Mouse (Mus musculus) liver, adult 2 months (tissue): ENCODE measurements at regions not wholly inside any gene's neighbourhood (a gene's known extent, or its start where the extent isn't known, plus 50 kb on each side); places are given as distances from the start of the nearest gene placed in this dataset.

Experiments used
- DNase-seq: peaks from one replicate; pipeline ENCODE4 v3.0.0-alpha.2; 2011; ENCODE audit warnings: low read depth, low spot score; ENCODE audit errors: extremely low read depth
- H3K27ac ChIP-seq: fragments of 200-500 bp; replicated peaks from 2 replicates; pipeline ENCODE4 v1.5.1; 2012; ENCODE audit warnings: low read depth, mild to moderate bottlenecking, control low read depth, inconsistent platforms, low read length; ENCODE audit not compliant: insufficient read depth
- H3K27me3 ChIP-seq: fragments of 200-500 bp; 2 replicates; pipeline ENCODE4 v1.6.1; 2012; ENCODE audit warnings: mild to moderate bottlenecking, moderate library complexity, low read length, inconsistent platforms; ENCODE audit not compliant: control insufficient read depth, insufficient read depth
- H3K36me3 ChIP-seq: fragments of 200-500 bp; 2 replicates; pipeline ENCODE4 v1.6.1; 2012; ENCODE audit warnings: low read length, inconsistent platforms; ENCODE audit not compliant: control insufficient read depth, insufficient read depth
- H3K4me1 ChIP-seq: fragments of 200-500 bp; 2 replicates; pipeline ENCODE4 v1.6.1; 2011; ENCODE audit warnings: low read length; ENCODE audit not compliant: control insufficient read depth, insufficient read depth
- H3K4me3 ChIP-seq: fragments of 200-500 bp; 2 replicates; pipeline ENCODE4 v1.5.1; 2011; ENCODE audit warnings: low read depth, mild to moderate bottlenecking, control low read depth, low read length, moderate library complexity; ENCODE audit not compliant: insufficient read depth
- H3K79me2 ChIP-seq: fragments of 200-500 bp; 2 replicates; pipeline ENCODE4 v1.6.1; 2012; ENCODE audit warnings: inconsistent platforms, mild to moderate bottlenecking, low read length, moderate library complexity; ENCODE audit not compliant: control insufficient read depth, insufficient read depth
- H3K9ac ChIP-seq: fragments of 200-500 bp; 2 replicates; pipeline ENCODE4 v1.6.1; 2012; ENCODE audit warnings: low read depth, mild to moderate bottlenecking, control low read depth, inconsistent platforms, low read length
- CTCF ChIP-seq: fragments of 200-500 bp; IDR thresholded peaks from 2 replicates; pipeline ENCODE4 v1.5.1; 2011; ENCODE audit warnings: low read depth, low read length, control low read depth
- POLR2A ChIP-seq: fragments of 200-500 bp; IDR thresholded peaks from 2 replicates; pipeline ENCODE4 v1.6.1; 2011; ENCODE audit warnings: low read length, control low read depth; ENCODE audit not compliant: insufficient read depth; ENCODE audit errors: extremely low read depth
- whole genome bisulfite sequencing: fragments of 180-500 bp; shearing (Covaris S2); methylation state at CpG from one replicate; pipeline ENCODE4 v1.1.7; 2018; 5-methylcytosine and 5-hydroxymethylcytosine counted together

DNA sequence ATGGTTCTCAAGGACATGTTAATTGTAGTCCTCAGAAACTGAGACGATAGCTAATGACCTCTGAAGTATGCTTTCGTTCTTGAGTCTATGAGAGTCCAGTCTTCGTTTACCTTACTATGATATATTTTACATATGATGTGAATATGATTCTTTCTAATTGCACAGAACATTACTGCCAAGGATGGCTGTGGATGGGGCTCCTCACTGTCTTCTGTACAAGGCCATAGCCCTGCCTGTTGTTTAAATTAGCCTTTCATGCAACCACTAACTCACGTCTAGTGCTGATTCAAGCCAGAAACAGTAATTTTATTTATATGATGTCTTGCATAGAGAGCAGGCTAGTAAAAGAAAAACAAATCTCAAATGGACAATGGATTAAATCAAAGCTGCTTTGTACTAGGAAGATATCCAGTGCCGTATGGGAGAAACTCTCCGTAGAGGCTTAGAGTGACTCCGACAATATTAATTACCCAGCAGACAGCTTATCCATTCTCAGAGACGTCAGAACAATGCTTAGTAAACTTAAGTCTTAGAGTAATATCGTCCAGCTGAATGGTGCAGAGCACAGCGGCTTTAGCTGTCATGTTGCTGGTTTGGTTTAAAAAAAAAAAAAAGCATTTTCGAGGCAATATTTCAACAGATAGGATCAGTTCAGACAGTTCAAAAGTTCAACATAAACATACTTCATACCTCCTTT, 554.3 kb downstream of the Tmtc2 start:
- no peak overlapping the region for H3K27ac ChIP-seq
- TF ChIP-seq CTCF (no peak), POLR2A (no peak)
- 80% methylated on average over 11 of the region's 11 CpGs for WGBS
- H3K4me1 ChIP-seq: no peaks in the 10 kb centered on the region
- H3K4me3 ChIP-seq: no peak overlapping the region
- DNase-seq: no peak
- H3K79me2 ChIP-seq: no peaks in the 10 kb centered on the region
- no peaks in the 10 kb centered on the region for H3K36me3 ChIP-seq
- H3K9ac ChIP-seq: no peak overlapping the region
- H3K27me3 ChIP-seq: no peaks in the 10 kb centered on the region
